Mouse (Mus musculus) heart, postnatal 0 days (tissue): ENCODE measurements around the gene Gm14444.
"Not testable (repeated sequence)": the region's sequence is repeated elsewhere in the genome, so short reads cannot be mapped to it uniquely, and the experiment has no call there.

Source experiments
- CTCF ChIP-seq: IDR thresholded peaks from 2 replicates; pipeline ENCODE4 v1.5.1; 2016; ENCODE audit warnings: antibody characterized with exemption, control low read depth, low read depth
- EP300 ChIP-seq: IDR thresholded peaks from 2 replicates; pipeline ENCODE4 v1.6.1; 2016; ENCODE audit warnings: antibody characterized with exemption, low read depth

GRCm38 (mm10) chr2:175044268-175044667 lies 34.2 kb downstream of the Gm14444 start:
- TF ChIP-seq EP300, CTCF: not testable (repeated sequence)
